25 mouse cellular contexts compared by ENCODE assay signal in genomic region chr7:25214172-25214571, GRCm38 (mm10). TPM values are rescaled to one million over a fixed set of nuclear protein-coding genes. Genes with fewer than 3 reads are reported as not detected.
DNase-seq lines count a peak whose midpoint lies in the region; ATAC-seq and TF ChIP-seq lines count a peak whose summit lies in the region.
"Had no signal": no experiment of that assay in that cellular context is flagged by ENCODE, and none has a peak within 500 bp of the region (broad histone marks: within the 10 kb centered on the region; RNA-seq: fewer than 3 reads in every experiment).

No protein-coding gene starts in this region.

- no peak for DNase-seq in liver, embryonic 13.5 days
- DNase-seq in liver, postnatal 0 days, result no peak
- DNase-seq in ES-E14 (ENCODE audit: low read depth, low spot score) (no peak), ZHBTc4 (ENCODE audit: low read depth, low spot score) (peak; percentile 69)
- no peak for DNase-seq in layer of hippocampus, postnatal 10 days (ENCODE audit: low spot score in 2 of 2)
- no peak for DNase-seq in forebrain, embryonic 14.5 days (ENCODE audit: low spot score)
- DNase-seq: adrenal gland, postnatal 10 days; adrenal gland, postnatal 36 days; B cell, adult 2 months; cerebellum, adult 18-20 months; cerebellum, adult 9-10 months; cerebellum, postnatal 14 days; gastrocnemius, adult 2 months; gastrocnemius, postnatal 14 days; heart, adult 11 months had no signal

- no peak for TF ChIP-seq POLR2A in ES-Bruce4 (IDR thresholded peaks at IDR 0.05; ENCODE audit: insufficient read depth, low read length)

- 83% methylated on average over 2 of the region's 2 CpGs for WGBS in liver, embryonic 13.5 days (ENCODE audit: insufficient replicate concordance)
- 98% methylated on average over 2 of the region's 2 CpGs for WGBS in liver, postnatal 0 days (ENCODE audit: insufficient replicate concordance)
- WGBS in forebrain, embryonic 14.5 days, result 95% methylated on average over 2 of the region's 2 CpGs

- H3K4me3 ChIP-seq in liver, embryonic 13.5 days (replicated peaks), result no peak overlapping the region
- H3K4me3 ChIP-seq in liver, postnatal 0 days (ENCODE audit: low read depth, low read length), result no peak overlapping the region
- no peak overlapping the region for H3K4me3 ChIP-seq in ES-Bruce4 (ENCODE audit: low read depth, low read length)
- H3K4me3 ChIP-seq in ES-E14 (ENCODE audit: insufficient read depth in 1 of 2, low read depth in 1 of 2, low read length in 2 of 2, poor library complexity in 1 of 2, severe bottlenecking in 1 of 2), result no peak overlapping the region
- H3K4me3 ChIP-seq in forebrain, embryonic 14.5 days (ENCODE audit: low read depth, low read length), result no peak overlapping the region
- H3K4me3 ChIP-seq: embryonic facial prominence, embryonic 12.5 days; embryonic facial prominence, embryonic 15.5 days; gastrocnemius, adult 2 months; hindbrain, embryonic 12.5 days; hindbrain, embryonic 15.5 days had no signal

- H3K36me3 ChIP-seq in liver, embryonic 13.5 days, result peaks cover 93% of the 10 kb centered on the region
- H3K36me3 ChIP-seq in liver, postnatal 0 days (replicated peaks; ENCODE audit: insufficient read depth, low read length), result peaks cover 78% of the 10 kb centered on the region
- peaks cover 9% of the 10 kb centered on the region for H3K36me3 ChIP-seq in ES-Bruce4 (ENCODE audit: control insufficient read depth, insufficient read depth, low read length, poor library complexity, severe bottlenecking)
- H3K36me3 ChIP-seq in ES-E14 (ENCODE audit: control insufficient read depth, insufficient read depth, low read length, poor library complexity, severe bottlenecking), result peaks cover 31% of the 10 kb centered on the region
- H3K36me3 ChIP-seq in forebrain, embryonic 14.5 days (ENCODE audit: control insufficient read depth, insufficient read depth, low read length), result peaks cover 34% of the 10 kb centered on the region

- TF ChIP-seq EP300 in liver, postnatal 0 days (IDR thresholded peaks at IDR 0.05; ENCODE audit: low read depth), result no peak
- peak; percentile 52; the same call in 1 of the 2 replicates for TF ChIP-seq EP300 in ES-Bruce4 (IDR thresholded peaks at IDR 0.05; ENCODE audit: insufficient read depth, low read depth, low read length)

- no peaks in the 10 kb centered on the region for H3K9me3 ChIP-seq in liver, embryonic 13.5 days (replicated peaks)
- H3K9me3 ChIP-seq in liver, postnatal 0 days (ENCODE audit: low read length), result no peaks in the 10 kb centered on the region
- H3K9me3 ChIP-seq in ES-Bruce4 (replicated peaks; ENCODE audit: control insufficient read depth, insufficient read depth, low read length, poor library complexity, severe bottlenecking) (no peaks in the 10 kb centered on the region), ES-E14 (ENCODE audit: control insufficient read depth, insufficient read depth, low read depth, low read length) (no peaks in the 10 kb centered on the region)
- no peaks in the 10 kb centered on the region for H3K9me3 ChIP-seq in forebrain, embryonic 14.5 days (replicated peaks; ENCODE audit: control insufficient read depth, low read length)
- H3K9me3 ChIP-seq: embryonic facial prominence, embryonic 12.5 days; embryonic facial prominence, embryonic 15.5 days; G1E; hindbrain, embryonic 12.5 days; hindbrain, embryonic 15.5 days had no signal

- peaks cover 79% of the 10 kb centered on the region for H3K4me1 ChIP-seq in liver, embryonic 13.5 days (replicated peaks)
- peaks cover 23% of the 10 kb centered on the region for H3K4me1 ChIP-seq in liver, postnatal 0 days (ENCODE audit: insufficient read depth)
- peaks cover 11% of the 10 kb centered on the region for H3K4me1 ChIP-seq in ES-Bruce4 (ENCODE audit: control insufficient read depth, insufficient read depth, low read length)
- peaks cover 6 to 15% of the 10 kb centered on the region in 2 experiments; a peak in 3 of 4 replicates for H3K4me1 ChIP-seq in ES-E14 (ENCODE audit: control insufficient read depth in 2 of 2, insufficient read depth in 2 of 2, low read length in 2 of 2, poor library complexity in 1 of 2)
- peaks cover 7% of the 10 kb centered on the region for H3K4me1 ChIP-seq in forebrain, embryonic 14.5 days (ENCODE audit: control insufficient read depth, insufficient read depth, low read length)

- no peak for ATAC-seq in liver, embryonic 13.5 days (ENCODE audit: low read depth)
- ATAC-seq in liver, postnatal 0 days, result no peak
- no peak for ATAC-seq in megakaryocyte, adult 5-6 weeks (ENCODE audit: poor library complexity, severe bottlenecking)
- no peak for ATAC-seq in forebrain, embryonic 14.5 days
- ATAC-seq: forebrain, embryonic 16.5 days had no signal

- in situ Hi-C loops in ES-E14 (cut with MboI; ENCODE audit: low sequenced_read_pairs in 2 of 2, unreplicated experiment in 2 of 2), result no loop called here

- no peaks in the 10 kb centered on the region for H3K27me3 ChIP-seq in liver, embryonic 13.5 days
- no peaks in the 10 kb centered on the region for H3K27me3 ChIP-seq in liver, postnatal 0 days (ENCODE audit: insufficient read depth, low read length)
- H3K27me3 ChIP-seq in ES-Bruce4 (ENCODE audit: control insufficient read depth, insufficient read depth, low read length, poor library complexity, severe bottlenecking), result no peaks in the 10 kb centered on the region
- no peaks in the 10 kb centered on the region for H3K27me3 ChIP-seq in forebrain, embryonic 14.5 days (replicated peaks; ENCODE audit: control insufficient read depth, insufficient read depth, low read length)
- H3K27me3 ChIP-seq: CH12.LX; embryonic facial prominence, embryonic 12.5 days; embryonic facial prominence, embryonic 15.5 days; hindbrain, embryonic 12.5 days; hindbrain, embryonic 15.5 days had no signal

- no peak overlapping the region for H3K4me2 ChIP-seq in liver, embryonic 13.5 days
- no peak overlapping the region for H3K4me2 ChIP-seq in liver, postnatal 0 days (ENCODE audit: low read depth, low read length)
- no peak overlapping the region for H3K4me2 ChIP-seq in forebrain, embryonic 14.5 days (ENCODE audit: low read length)
- H3K4me2 ChIP-seq: embryonic facial prominence, embryonic 12.5 days; embryonic facial prominence, embryonic 15.5 days; heart, embryonic 11.5 days; hindbrain, embryonic 12.5 days; hindbrain, embryonic 15.5 days had no signal

- no peak for TF ChIP-seq CTCF in liver, postnatal 0 days (IDR thresholded peaks at IDR 0.05; ENCODE audit: low read depth)
- TF ChIP-seq CTCF in ES-Bruce4 (IDR thresholded peaks at IDR 0.05; ENCODE audit: low read depth, low read length), result no peak

- H3K9ac ChIP-seq in liver, embryonic 13.5 days, result no peak overlapping the region
- H3K9ac ChIP-seq in liver, postnatal 0 days (replicated peaks), result no peak overlapping the region
- no peak overlapping the region for H3K9ac ChIP-seq in ES-Bruce4 (ENCODE audit: low read depth, poor library complexity, severe bottlenecking)
- H3K9ac ChIP-seq in ES-E14 (ENCODE audit: insufficient read depth, low read depth, low read length, poor library complexity, severe bottlenecking), result no peak overlapping the region
- no peak overlapping the region for H3K9ac ChIP-seq in forebrain, embryonic 14.5 days (ENCODE audit: low read length)
- H3K9ac ChIP-seq: embryonic facial prominence, embryonic 12.5 days; embryonic facial prominence, embryonic 15.5 days; hindbrain, embryonic 12.5 days; hindbrain, embryonic 15.5 days had no signal

- peak overlapping the region; percentile 14; the same call in 1 of the 2 replicates for H3K27ac ChIP-seq in liver, embryonic 13.5 days
- no peak overlapping the region for H3K27ac ChIP-seq in liver, postnatal 0 days (ENCODE audit: low read depth)
- H3K27ac ChIP-seq in ES-Bruce4 (ENCODE audit: insufficient read depth, low read length), result peak overlapping the region; percentile 77
- 0 out of 2 replicates have a peak overlapping the region, but pooled peaks have one; percentile 28 for H3K27ac ChIP-seq in ES-E14 (ENCODE audit: insufficient read depth, low read depth, low read length, poor library complexity, severe bottlenecking)
- H3K27ac ChIP-seq in forebrain, embryonic 14.5 days (ENCODE audit: low read depth, low read length), result no peak overlapping the region
- H3K27ac ChIP-seq: embryonic facial prominence, embryonic 12.5 days; embryonic facial prominence, embryonic 15.5 days; gastrocnemius, adult 2 months; hindbrain, embryonic 12.5 days; hindbrain, embryonic 15.5 days had no signal

RNA-seq across cellular contexts. Expression of gene Dedd2, which starts 6.2 kb away (rescaled TPM):
- 27.0 and 27.6 TPM in 2 replicates for polyA plus RNA-seq in liver, embryonic 13.5 days (2015; fragmentation: Nextera tagmentation; extraction: Ambion mirVana)
- polyA plus RNA-seq in liver, postnatal 0 days (2015; fragmentation: Nextera tagmentation; extraction: Ambion mirVana), result 19.2 and 21.1 TPM in 2 replicates
- polyA plus RNA-seq in ES-Bruce4 (2011; ENCODE audit: insufficient read depth, insufficient read length, low read depth, missing spikeins), result 9.6 and 10.2 TPM in 2 replicates
- 22.8 and 31.3 TPM in 2 replicates for total RNA-seq in ES-E14 (2012; rRNA removed)
- total RNA-seq in megakaryocyte, adult 5-6 weeks (2015), result 14.5 and 19.7 TPM in 2 replicates
- 17.8 and 18.8 TPM in 2 replicates for total RNA-seq in megakaryocyte, adult 5-6 weeks (2017)
- total RNA-seq in layer of hippocampus, postnatal 10 days (2021), result 10 to 100 TPM; 22.2 to 26.3 TPM
- 10.8 and 12.5 TPM in 2 replicates for polyA plus RNA-seq in forebrain, embryonic 14.5 days (2014; fragmentation: Nextera tagmentation; extraction: Ambion mirVana)

RNA-seq across cellular contexts. Expression of gene Zfp526, which starts 7.1 kb away (rescaled TPM):
- 2.0 and 2.1 TPM in 2 replicates for polyA plus RNA-seq in liver, embryonic 13.5 days (2015; fragmentation: Nextera tagmentation; extraction: Ambion mirVana)
- 1.0 and 1.2 TPM in 2 replicates for polyA plus RNA-seq in liver, postnatal 0 days (2015; fragmentation: Nextera tagmentation; extraction: Ambion mirVana)
- 6.5 and 7.2 TPM in 2 replicates for polyA plus RNA-seq in ES-Bruce4 (2011; ENCODE audit: insufficient read depth, insufficient read length, low read depth, missing spikeins)
- 5.0 and 5.2 TPM in 2 replicates for total RNA-seq in ES-E14 (2012; rRNA removed)
- total RNA-seq in megakaryocyte, adult 5-6 weeks (2015), result 7.2 and 7.6 TPM in 2 replicates
- 5.2 and 8.3 TPM in 2 replicates for total RNA-seq in megakaryocyte, adult 5-6 weeks (2017)
- 1 to 10 TPM; 7.2 to 8.4 TPM for total RNA-seq in layer of hippocampus, postnatal 10 days (2021)
- 2.3 and 2.8 TPM in 2 replicates for polyA plus RNA-seq in forebrain, embryonic 14.5 days (2014; fragmentation: Nextera tagmentation; extraction: Ambion mirVana)

RNA-seq across cellular contexts. Expression of gene Gsk3a, which starts 23.5 kb away (rescaled TPM):
- 6.2 and 6.3 TPM in 2 replicates for polyA plus RNA-seq in liver, embryonic 13.5 days (2015; fragmentation: Nextera tagmentation; extraction: Ambion mirVana)
- 4.3 and 5.1 TPM in 2 replicates for polyA plus RNA-seq in liver, postnatal 0 days (2015; fragmentation: Nextera tagmentation; extraction: Ambion mirVana)
- polyA plus RNA-seq in ES-Bruce4 (2011; ENCODE audit: insufficient read depth, insufficient read length, low read depth, missing spikeins), result 77.3 and 84.3 TPM in 2 replicates
- 38.2 and 38.5 TPM in 2 replicates for total RNA-seq in ES-E14 (2012; rRNA removed)
- 90.1 and 90.2 TPM in 2 replicates for total RNA-seq in megakaryocyte, adult 5-6 weeks (2015)
- total RNA-seq in megakaryocyte, adult 5-6 weeks (2017), result 58.7 and 60.8 TPM in 2 replicates
- total RNA-seq in layer of hippocampus, postnatal 10 days (2021), result 100 to 1,000 TPM; 162 to 187 TPM
- 20.2 and 20.5 TPM in 2 replicates for polyA plus RNA-seq in forebrain, embryonic 14.5 days (2014; fragmentation: Nextera tagmentation; extraction: Ambion mirVana)

RNA-seq across cellular contexts. Expression of gene Pou2f2, which starts 34.6 kb away (rescaled TPM):
- polyA plus RNA-seq in liver, embryonic 13.5 days (2015; fragmentation: Nextera tagmentation; extraction: Ambion mirVana), result 1.5 and 1.6 TPM in 2 replicates
- polyA plus RNA-seq in liver, postnatal 0 days (2015; fragmentation: Nextera tagmentation; extraction: Ambion mirVana), result 2.0 and 2.9 TPM in 2 replicates
- polyA plus RNA-seq in ES-Bruce4 (2011; ENCODE audit: insufficient read depth, insufficient read length, low read depth, missing spikeins), result 1.8 and 2.1 TPM in 2 replicates
- total RNA-seq in ES-E14 (2012; rRNA removed), result 2.4 and 2.9 TPM in 2 replicates
- 30.1 and 31.6 TPM in 2 replicates for total RNA-seq in megakaryocyte, adult 5-6 weeks (2015)
- total RNA-seq in megakaryocyte, adult 5-6 weeks (2017), result 5.2 and 6.1 TPM in 2 replicates
- 10 to 100 TPM; 10.1 to 11.3 TPM for total RNA-seq in layer of hippocampus, postnatal 10 days (2021)
- polyA plus RNA-seq in forebrain, embryonic 14.5 days (2014; fragmentation: Nextera tagmentation; extraction: Ambion mirVana), result 15.5 and 21.1 TPM in 2 replicates

RNA-seq across cellular contexts. Expression of gene Erf, which starts 36.4 kb away (rescaled TPM):
- polyA plus RNA-seq in liver, embryonic 13.5 days (2015; fragmentation: Nextera tagmentation; extraction: Ambion mirVana), result 4.3 TPM in 2 replicates
- 4.6 and 5.2 TPM in 2 replicates for polyA plus RNA-seq in liver, postnatal 0 days (2015; fragmentation: Nextera tagmentation; extraction: Ambion mirVana)
- 61.8 and 63.8 TPM in 2 replicates for polyA plus RNA-seq in ES-Bruce4 (2011; ENCODE audit: insufficient read depth, insufficient read length, low read depth, missing spikeins)
- total RNA-seq in ES-E14 (2012; rRNA removed), result 82.2 and 87.1 TPM in 2 replicates
- 4.9 and 6.5 TPM in 2 replicates for total RNA-seq in megakaryocyte, adult 5-6 weeks (2015)
- total RNA-seq in megakaryocyte, adult 5-6 weeks (2017), result 2.6 and 5.3 TPM in 2 replicates
- total RNA-seq in layer of hippocampus, postnatal 10 days (2021), result 10 to 100 TPM; 38.1 to 39.5 TPM
- 7.7 and 8.2 TPM in 2 replicates for polyA plus RNA-seq in forebrain, embryonic 14.5 days (2014; fragmentation: Nextera tagmentation; extraction: Ambion mirVana)

Comparison
In these comparisons a context has a peak if more than half of its experiments do, and no peak if none do; other contexts are left out.
1. H3K27ac ChIP-seq: peak in liver, embryonic 13.5 days (single experiment), ES-Bruce4 (single experiment) and ES-E14 (single experiment); none in liver, postnatal 0 days (single experiment) and forebrain, embryonic 14.5 days (single experiment).